Mouse (Mus musculus) midbrain, embryonic 14.5 days (tissue): Measurements from ENCODE around the gene Gripap1. TPM values are rescaled to one million over a fixed set of nuclear protein-coding genes. Genes with fewer than 3 reads are reported as not detected.
A peak's percentile ranks its signal among the peaks of the same experiment; 100 is the strongest.
"Not testable (repeated sequence)": the region's sequence is repeated elsewhere in the genome, so short reads cannot be mapped to it uniquely, and the experiment has no call there.

Experiments used
- ATAC-seq: fragments of 200-750 bp; cut with Nextera tagmentation; 2 replicates; pipeline ENCODE4 v1.8.0; 2017; ENCODE audit warnings: moderate number of reproducible peaks, moderate library complexity; ENCODE audit not compliant: low FRiP score, low TSS enrichment
- DNase-seq: peaks from one replicate; pipeline ENCODE4 v3.0.0-alpha.2; 2015
- H3K27ac ChIP-seq: fragments of 300-500 bp; sonication (generic); replicated peaks from 2 replicates; pipeline ENCODE4 v1.5.1; 2014; ENCODE audit warnings: mild to moderate bottlenecking, low read depth, low read length, moderate library complexity
- H3K27me3 ChIP-seq: fragments of 300-500 bp; sonication (generic); 2 replicates; pipeline ENCODE4 v1.6.1; 2014; ENCODE audit warnings: low read length, control low read depth, mixed read lengths; ENCODE audit not compliant: control insufficient read depth, insufficient read depth
- H3K36me3 ChIP-seq: fragments of 300-500 bp; sonication (generic); 2 replicates; pipeline ENCODE4 v1.6.1; 2014; ENCODE audit warnings: low read length, control low read depth; ENCODE audit not compliant: control insufficient read depth, insufficient read depth
- H3K4me1 ChIP-seq: fragments of 300-500 bp; sonication (generic); 2 replicates; pipeline ENCODE4 v1.6.1; 2014; ENCODE audit warnings: mild to moderate bottlenecking, antibody characterized with exemption, low read length, control low read depth; ENCODE audit not compliant: control insufficient read depth, insufficient read depth
- H3K4me2 ChIP-seq: fragments of 300-500 bp; sonication (generic); 2 replicates; pipeline ENCODE4 v1.6.1; 2014; ENCODE audit warnings: mild to moderate bottlenecking, low read length, moderate library complexity
- H3K4me3 ChIP-seq: fragments of 300-500 bp; sonication (generic); replicated peaks from 2 replicates; pipeline ENCODE4 v1.5.1; 2014; ENCODE audit warnings: low read depth, low read length
- H3K9ac ChIP-seq: fragments of 300-500 bp; sonication (generic); replicated peaks from 2 replicates; pipeline ENCODE4 v1.6.1; 2014; ENCODE audit warnings: mild to moderate bottlenecking, low read length, moderate library complexity
- H3K9me3 ChIP-seq: fragments of 300-500 bp; sonication (generic); 2 replicates; pipeline ENCODE4 v1.6.1; 2016; ENCODE audit warnings: low read length, control low read depth, mixed read lengths; ENCODE audit not compliant: control insufficient read depth
- WGBS: fragments of 180-500 bp; shearing (Covaris S2); extraction: QIAGEN DNeasy Blood & Tissue Kit; methylation state at CpG from one replicate; pipeline ENCODE4 v1.1.7; 2014; 5-methylcytosine and 5-hydroxymethylcytosine counted together
- polyA plus RNA-seq: library from polyadenylated mRNA; unstranded; fragments of >200 nt; fragmentation: Nextera tagmentation; extraction: Ambion mirVana; gene quantifications from 2 replicates; pipeline ENCODE4 v1.2.1, GENCODE M21; 2014

The Gripap1 gene
- 56.0 and 56.6 TPM in 2 replicates for polyA plus RNA-seq

DNA sequence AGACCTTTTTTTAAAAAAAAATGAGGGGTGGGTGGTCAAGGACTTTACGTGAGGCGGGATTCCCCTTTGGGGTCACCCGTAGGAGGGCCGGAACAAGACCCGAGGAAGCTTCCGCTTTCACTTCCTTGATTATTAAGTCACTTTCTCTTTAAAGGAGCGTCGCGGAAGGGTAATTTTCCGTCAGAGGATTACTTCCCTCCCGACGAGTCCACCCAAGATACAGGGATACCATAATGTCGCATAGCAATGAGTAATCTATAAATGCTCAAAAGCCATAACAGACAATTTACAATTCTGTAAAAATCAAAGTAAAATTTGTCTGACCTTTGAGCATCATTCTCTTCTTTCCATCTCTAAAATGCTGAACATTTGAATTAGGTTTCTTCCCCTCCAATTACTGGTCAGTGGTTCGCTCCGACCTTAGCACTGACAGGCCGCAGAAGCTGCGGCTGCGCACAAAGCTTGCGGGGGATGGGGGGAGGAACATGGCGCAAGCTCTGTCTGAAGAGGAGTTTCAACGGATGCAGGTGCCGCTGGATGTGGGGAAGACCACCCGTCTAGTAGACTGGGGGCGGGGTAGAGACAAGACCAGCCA lies at the start of gene Gripap1:
Gene Gripap1 (plus strand): TSS at position 224 of the 595 bp plus-strand sequence.
- peak; percentile 90 for DNase-seq
- ATAC-seq, result peak; percentile 91
- peaks cover 7% of the 10 kb centered on the region; the same call in 1 of the 2 replicates for H3K4me1 ChIP-seq
- H3K36me3 ChIP-seq, result 0 out of 2 replicates have a peak, but pooled peaks cover 5% of the 10 kb centered on the region
- no peaks in the 10 kb centered on the region for H3K9me3 ChIP-seq
- H3K9ac ChIP-seq, result peak within 1 kb of the TSS; percentile 56
- H3K4me3 ChIP-seq, result peak within 1 kb of the TSS; percentile 48
- peak within 1 kb of the TSS; percentile 60 for H3K4me2 ChIP-seq
- H3K27ac ChIP-seq, result peak within 1 kb of the TSS; percentile 63
- H3K27me3 ChIP-seq, result no peaks in the 10 kb centered on the region
- 17% methylated on average over 24 of the region's 24 CpGs for whole genome bisulfite sequencing

DNA sequence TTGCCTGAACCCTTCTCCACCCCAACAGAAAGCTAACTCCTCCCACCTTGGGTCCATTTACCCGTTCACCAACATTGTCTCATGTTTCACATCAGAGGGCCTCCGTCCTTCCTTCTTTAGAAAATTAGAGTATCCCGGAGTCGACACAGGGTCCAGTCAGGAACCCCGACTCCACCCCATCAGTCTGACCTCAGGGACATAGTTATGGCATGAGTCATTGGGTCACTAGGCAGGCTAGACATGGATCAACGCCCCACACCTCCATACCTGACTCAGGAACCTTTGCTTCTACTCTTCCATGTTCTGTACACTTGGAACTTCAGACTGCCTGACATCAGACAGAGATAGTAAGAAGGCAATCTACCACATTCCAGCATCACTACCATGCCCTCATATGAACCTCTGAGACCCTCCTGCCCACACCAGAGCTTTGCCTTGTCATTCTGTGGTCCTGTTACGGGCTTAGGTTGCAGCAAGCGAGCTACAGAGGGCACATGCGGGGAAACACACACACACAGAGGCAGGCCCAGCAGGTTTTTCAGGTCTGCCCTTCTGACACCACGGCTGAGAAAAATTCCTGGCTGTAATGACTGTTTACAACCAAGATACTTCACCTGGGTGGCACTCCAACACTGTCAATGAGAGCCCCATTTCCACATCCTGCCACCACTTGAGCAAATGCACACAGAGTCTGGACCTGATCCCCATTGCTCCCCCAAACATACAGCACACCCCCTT lies 49.3 kb upstream of the Gripap1 start:
- WGBS, result 76% methylated on average over 10 of the region's 10 CpGs
- no peaks in the 10 kb centered on the region for H3K4me1 ChIP-seq
- no peak overlapping the region for H3K4me2 ChIP-seq
- H3K27ac ChIP-seq, result no peak overlapping the region
- H3K9me3 ChIP-seq, result no peaks in the 10 kb centered on the region
- H3K36me3 ChIP-seq, result peaks cover 9% of the 10 kb centered on the region
- DNase-seq (no peak), ATAC-seq (no peak)
- H3K9ac ChIP-seq, result no peak overlapping the region
- H3K27me3 ChIP-seq, result no peaks in the 10 kb centered on the region
- no peak overlapping the region for H3K4me3 ChIP-seq

DNA sequence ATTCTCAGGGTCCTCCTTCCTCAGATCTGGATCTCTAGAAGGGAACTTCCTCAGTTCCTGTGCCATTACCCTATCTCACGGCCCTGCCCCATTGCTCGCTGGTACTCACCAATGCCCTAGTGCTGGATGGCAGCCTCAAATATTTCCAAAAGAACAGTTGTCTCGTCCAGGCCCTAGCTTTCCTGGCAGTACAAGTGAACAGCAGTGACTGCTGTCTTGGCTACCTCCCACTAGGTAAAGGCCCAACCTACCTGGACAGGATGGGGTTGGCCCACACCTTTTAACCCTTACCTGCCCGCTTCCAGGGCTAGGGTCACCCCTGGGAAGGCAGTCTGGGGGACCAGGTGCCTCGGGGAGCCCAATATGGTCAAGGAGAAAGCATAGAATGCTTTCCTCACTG lies 48.5 kb upstream of the Gripap1 start:
- Histone ChIP-seq H3K9me3 (no peaks in the 10 kb centered on the region), H3K4me3 (no peak overlapping the region), H3K9ac (no peak overlapping the region), H3K27me3 (no peaks in the 10 kb centered on the region), H3K4me1 (no peaks in the 10 kb centered on the region), H3K27ac (no peak overlapping the region), H3K4me2 (no peak overlapping the region), H3K36me3 (peaks cover 9% of the 10 kb centered on the region)
- DNase-seq, result no peak
- 75% methylated on average over 5 of the region's 5 CpGs for WGBS
- no peak for ATAC-seq

DNA sequence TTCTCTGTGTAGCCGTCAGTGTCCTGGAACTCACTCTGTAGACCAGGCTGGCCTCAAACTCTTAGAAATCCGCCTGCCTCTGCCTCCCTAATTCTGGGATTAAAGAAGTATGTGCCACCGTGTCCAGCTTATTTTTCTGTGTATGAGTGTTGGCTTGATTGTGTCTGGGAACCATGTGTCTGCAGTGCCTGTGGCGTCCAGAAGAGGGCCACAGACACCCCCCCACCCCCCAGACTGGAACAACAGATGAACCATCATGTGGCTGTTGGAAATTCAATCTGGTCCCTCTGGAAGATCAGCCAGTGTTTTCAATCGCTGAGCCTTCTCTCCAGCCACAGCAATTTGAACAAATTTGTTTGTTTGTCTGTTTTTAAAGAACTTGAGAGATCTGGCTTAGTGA lies 46.1 kb upstream of the Gripap1 start:
- H3K27ac ChIP-seq, result no peak overlapping the region
- DNase-seq (no peak), ATAC-seq (no peak)
- no peak overlapping the region for H3K9ac ChIP-seq
- H3K9me3 ChIP-seq, result no peaks in the 10 kb centered on the region
- 55% methylated on average over 5 of the region's 5 CpGs for WGBS
- no peaks in the 10 kb centered on the region for H3K27me3 ChIP-seq
- no peaks in the 10 kb centered on the region for H3K4me1 ChIP-seq
- no peak overlapping the region for H3K4me3 ChIP-seq
- H3K4me2 ChIP-seq, result no peak overlapping the region
- H3K36me3 ChIP-seq, result no peaks in the 10 kb centered on the region

DNA sequence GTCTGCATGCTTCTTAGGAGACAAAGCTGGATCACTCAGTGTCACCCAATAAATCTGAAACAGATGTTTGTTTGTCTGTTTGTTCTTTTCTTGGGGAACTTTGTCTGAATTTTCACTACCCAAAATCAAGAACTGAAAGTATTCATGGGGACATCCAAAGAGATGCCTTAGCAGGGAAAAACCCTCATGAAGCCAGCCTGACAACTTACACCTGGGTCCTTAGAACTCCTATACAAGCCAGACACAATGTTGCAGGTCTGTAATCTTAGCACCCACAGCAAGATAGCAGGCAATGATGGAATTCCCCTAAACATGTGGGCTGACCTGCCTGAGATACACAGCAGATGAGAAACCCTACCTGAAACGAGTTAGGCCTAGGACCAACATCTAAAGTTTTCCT lies 44.6 kb upstream of the Gripap1 start:
- ATAC-seq (no peak), DNase-seq (no peak)
- WGBS, result 69% methylated on average over 1 of the region's 1 CpGs
- no peaks in the 10 kb centered on the region for H3K27me3 ChIP-seq
- no peak overlapping the region for H3K27ac ChIP-seq
- no peak overlapping the region for H3K4me3 ChIP-seq
- 0 out of 2 replicates have a peak, but pooled peaks cover 2% of the 10 kb centered on the region for H3K4me1 ChIP-seq
- no peaks in the 10 kb centered on the region for H3K36me3 ChIP-seq
- H3K4me2 ChIP-seq, result no peak overlapping the region
- no peaks in the 10 kb centered on the region for H3K9me3 ChIP-seq
- no peak overlapping the region for H3K9ac ChIP-seq

DNA sequence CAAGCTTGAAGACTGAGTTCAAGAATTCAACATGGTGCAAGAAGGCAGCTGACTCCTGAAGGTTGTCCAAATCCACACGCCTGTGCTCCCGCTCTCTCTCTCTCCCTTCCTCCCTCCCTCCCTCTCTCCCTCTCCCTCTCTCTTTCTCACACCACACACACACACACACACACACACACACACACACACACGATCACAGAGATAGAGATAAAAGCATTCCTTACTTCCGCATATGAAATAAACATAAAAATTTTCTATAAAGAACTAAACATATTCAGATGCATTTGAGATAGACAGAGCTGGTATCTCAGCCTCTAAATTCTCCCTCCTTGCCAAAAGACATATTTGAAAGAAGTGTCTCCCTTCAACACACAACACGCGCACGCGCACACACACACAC lies 44.1 kb upstream of the Gripap1 start:
- Histone ChIP-seq H3K9me3 (no peaks in the 10 kb centered on the region), H3K27ac (no peak overlapping the region), H3K4me1 (0 out of 2 replicates have a peak, but pooled peaks cover 2% of the 10 kb centered on the region), H3K27me3 (no peaks in the 10 kb centered on the region), H3K36me3 (no peaks in the 10 kb centered on the region), H3K9ac (no peak overlapping the region), H3K4me3 (no peak overlapping the region), H3K4me2 (no peak overlapping the region)
- DNase-seq (no peak), ATAC-seq (no peak)
- 94% methylated on average over 8 of the region's 8 CpGs for WGBS

DNA sequence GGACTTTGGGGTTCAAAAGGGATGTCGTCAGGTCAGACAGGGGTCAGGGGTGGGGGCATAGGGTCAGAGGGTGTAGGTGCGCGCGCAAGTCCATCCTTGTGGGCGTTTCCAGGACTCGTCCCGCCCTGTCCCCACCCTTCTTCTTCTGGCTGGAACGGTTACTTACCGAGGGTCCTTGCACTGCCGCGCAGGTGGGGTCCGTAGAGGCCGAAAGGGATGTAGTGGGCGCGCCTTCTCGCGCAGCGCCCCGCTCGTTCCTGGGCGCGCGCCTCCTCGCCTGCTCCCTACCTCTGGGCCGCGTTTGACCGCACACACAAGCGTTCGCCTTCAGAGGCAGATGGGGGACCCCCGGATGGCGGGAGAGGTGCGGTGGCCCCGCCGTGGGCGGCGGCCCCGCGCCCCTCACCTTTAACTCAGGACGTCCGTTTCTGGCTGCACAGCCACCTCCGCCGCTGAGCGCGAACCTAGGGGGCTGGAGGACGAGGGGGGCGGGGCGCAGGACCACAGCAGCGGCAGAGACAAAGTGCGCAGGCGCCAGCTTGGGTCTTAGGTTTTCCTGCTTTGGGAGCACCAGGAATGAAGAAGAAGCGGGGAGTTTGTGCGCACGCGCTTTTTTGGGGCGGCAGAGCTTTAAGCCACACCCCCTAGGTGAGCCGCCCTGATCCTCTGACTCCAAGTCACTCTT lies 39.0 kb upstream of the Gripap1 start, which contains the start of gene Ccdc120:
Gene Ccdc120 (minus strand): TSS at position 474 of the 685 bp plus-strand sequence.
- Histone ChIP-seq H3K9me3 (no peaks in the 10 kb centered on the region), H3K4me3 (peak within 1 kb of the TSS; percentile 57), H3K4me1 (0 out of 2 replicates have a peak, but pooled peaks cover 2% of the 10 kb centered on the region), H3K36me3 (no peaks in the 10 kb centered on the region), H3K27ac (peak within 1 kb of the TSS; percentile 55; the same call in 1 of the 2 replicates), H3K9ac (peak within 1 kb of the TSS; percentile 60), H3K27me3 (no peaks in the 10 kb centered on the region), H3K4me2 (peak within 1 kb of the TSS; percentile 55)
- DNase-seq (peak; percentile 94), ATAC-seq (peak; percentile 83)
- 16% methylated on average over 54 of the region's 56 CpGs for WGBS

DNA sequence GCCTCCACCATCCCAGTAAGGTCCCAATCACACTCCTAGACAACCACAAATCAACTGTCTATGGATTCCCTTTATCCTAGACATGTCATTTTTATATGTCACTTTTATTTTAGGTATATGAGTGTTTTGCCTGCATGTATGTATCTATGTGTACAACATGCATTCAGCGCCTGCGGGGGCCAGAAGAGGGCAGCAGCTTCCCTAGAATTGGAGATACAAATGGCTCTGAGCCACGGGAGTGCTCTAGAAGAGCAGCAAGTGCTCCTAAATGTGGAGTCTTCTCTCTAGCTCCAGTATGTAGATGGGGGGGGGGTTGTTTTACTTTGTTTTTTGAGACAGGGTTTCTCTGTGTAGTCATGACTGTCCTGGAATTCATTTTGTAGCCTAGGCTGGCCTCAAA lies 35.9 kb upstream of the Gripap1 start:
- H3K9ac ChIP-seq, H3K4me2 ChIP-seq, H3K27ac ChIP-seq, H3K4me3 ChIP-seq, H3K36me3 ChIP-seq, ATAC-seq, H3K4me1 ChIP-seq, DNase-seq, H3K9me3 ChIP-seq, H3K27me3 ChIP-seq: not testable (repeated sequence)
- 13% methylated on average over 3 of the region's 3 CpGs for WGBS
